Mouse (Mus musculus) hindbrain, embryonic 15.5 days (tissue): ENCODE results near the gene Map3k6. TPM values are rescaled to one million over a fixed set of nuclear protein-coding genes. Genes with fewer than 3 reads are reported as not detected.

Experiments used
- ATAC-seq: fragments of 200-750 bp; cut with Nextera tagmentation; 2 replicates; pipeline ENCODE4 v1.8.0; 2017; ENCODE audit warnings: low read depth, moderate number of reproducible peaks, moderate TSS enrichment; ENCODE audit not compliant: low FRiP score
- H3K27ac ChIP-seq: fragments of 300-500 bp; sonication (generic); replicated peaks from 2 replicates; pipeline ENCODE4 v1.5.1; 2015; ENCODE audit warnings: mild to moderate bottlenecking, inconsistent platforms
- H3K27me3 ChIP-seq: fragments of 300-500 bp; sonication (generic); 2 replicates; pipeline ENCODE4 v1.6.1; 2015; ENCODE audit warnings: control low read depth, inconsistent platforms
- H3K36me3 ChIP-seq: fragments of 300-500 bp; sonication (generic); 2 replicates; pipeline ENCODE4 v1.6.1; 2015; ENCODE audit warnings: control low read depth, inconsistent platforms
- H3K4me1 ChIP-seq: fragments of 300-500 bp; sonication (generic); replicated peaks from 2 replicates; pipeline ENCODE4 v1.6.1; 2015; ENCODE audit warnings: control low read depth, inconsistent platforms
- H3K4me2 ChIP-seq: fragments of 300-500 bp; sonication (generic); 2 replicates; pipeline ENCODE4 v1.6.1; 2015; ENCODE audit warnings: moderate library complexity, mild to moderate bottlenecking, inconsistent platforms
- H3K4me3 ChIP-seq: fragments of 300-500 bp; sonication (generic); 2 replicates; pipeline ENCODE4 v1.5.1; 2015; ENCODE audit warnings: mild to moderate bottlenecking, inconsistent platforms
- H3K9ac ChIP-seq: fragments of 300-500 bp; sonication (generic); 2 replicates; pipeline ENCODE4 v1.6.1; 2015; ENCODE audit warnings: inconsistent platforms
- H3K9me3 ChIP-seq: fragments of 300-500 bp; sonication (generic); 2 replicates; pipeline ENCODE4 v1.6.1; 2016; ENCODE audit warnings: control low read depth, inconsistent platforms
- WGBS: fragments of 180-500 bp; shearing (Covaris S2); methylation state at CpG from one replicate; pipeline ENCODE4 v1.1.7; 2015; 5-methylcytosine and 5-hydroxymethylcytosine counted together
- polyA plus RNA-seq: library from polyadenylated mRNA; unstranded; fragments of >200 nt; fragmentation: Nextera tagmentation; extraction: Ambion mirVana; gene quantifications from 2 replicates; pipeline ENCODE4 v1.2.1, GENCODE M21; 2015

Map3k6 gene
- polyA plus RNA-seq, 1 experiment from 2014 or later, result 1.8 TPM

DNA sequence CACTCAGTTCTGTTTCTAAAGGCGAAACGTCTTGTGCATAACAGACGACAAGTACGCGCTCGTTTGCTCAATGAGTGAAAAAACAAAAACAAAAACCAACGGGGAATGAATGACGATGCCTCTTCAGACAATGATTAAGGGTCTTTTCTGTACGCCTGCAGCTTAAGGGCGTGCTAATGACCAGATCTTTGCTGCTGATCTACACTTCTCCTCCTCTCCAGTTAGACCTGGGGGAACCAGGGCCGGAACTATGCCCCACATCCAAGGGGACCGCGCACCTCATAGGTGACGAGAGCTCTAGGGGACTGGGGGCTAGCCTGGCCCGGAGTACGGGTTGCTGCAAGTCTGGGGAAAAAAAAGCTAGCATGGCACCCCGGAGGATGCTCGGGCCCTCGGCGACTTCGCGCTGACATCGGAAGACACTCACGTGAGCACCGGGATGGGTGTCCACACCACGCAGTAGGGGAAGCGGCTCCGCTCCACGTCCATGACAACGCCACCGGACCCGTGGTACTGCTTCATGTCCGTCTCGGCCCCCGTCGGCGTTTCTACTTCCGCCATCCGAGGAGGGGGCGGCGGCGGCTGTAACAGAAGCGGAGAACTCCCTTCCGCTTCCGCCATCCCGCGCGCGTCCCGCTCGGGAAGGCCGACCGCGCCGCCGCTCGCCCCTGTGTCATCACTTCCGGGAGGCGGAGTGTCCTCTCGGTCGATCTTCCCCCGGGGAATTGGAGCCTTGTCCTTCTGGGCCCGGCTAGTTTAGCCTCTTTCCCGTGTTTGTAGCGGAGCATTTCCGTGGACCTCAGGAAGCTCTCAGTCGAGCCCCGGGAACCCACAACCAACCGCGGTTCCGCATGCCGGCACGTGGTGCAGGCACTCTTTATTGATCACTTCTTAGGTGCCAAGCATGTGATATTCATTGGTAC, 36.7 kb downstream of the Map3k6 start, which contains the start of gene Tmem222:
Gene Tmem222 (minus strand): TSS at position 689 of the 923 bp plus-strand sequence.
- Histone ChIP-seq H3K36me3 (no peaks in the 10 kb centered on the region), H3K27me3 (no peaks in the 10 kb centered on the region), H3K27ac (peak within 1 kb of the TSS; percentile 95), H3K9me3 (no peaks in the 10 kb centered on the region), H3K9ac (peak within 1 kb of the TSS; percentile 91), H3K4me2 (peak within 1 kb of the TSS; percentile 85), H3K4me3 (peak within 1 kb of the TSS; percentile 95), H3K4me1 (peaks cover 26% of the 10 kb centered on the region)
- WGBS, result 0% methylated on average over 73 of the region's 73 CpGs
- peak; percentile 93 for ATAC-seq

DNA sequence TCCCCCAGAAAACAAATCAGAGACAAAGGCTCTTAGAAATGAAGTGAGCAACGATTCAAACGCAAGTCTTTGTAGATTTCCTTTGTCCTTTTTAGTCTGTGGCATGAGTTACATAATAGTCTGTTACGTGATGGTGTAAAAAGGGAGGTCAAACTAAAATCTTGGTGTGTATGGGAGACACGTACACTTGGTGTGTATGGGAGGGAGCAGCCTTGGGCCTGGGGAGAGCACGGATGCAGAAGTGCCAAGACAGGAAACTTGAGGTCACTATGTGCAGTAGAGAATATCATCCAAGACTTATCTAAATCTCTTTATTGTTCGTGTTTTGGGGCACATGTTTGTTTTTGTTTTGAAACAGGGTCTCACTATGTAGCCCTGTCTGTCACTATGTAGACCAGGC, 37.4 kb downstream of the Map3k6 start:
- H3K27me3 ChIP-seq, result no peaks in the 10 kb centered on the region
- H3K4me3 ChIP-seq, result peak overlapping the region; percentile 95
- no peaks in the 10 kb centered on the region for H3K36me3 ChIP-seq
- H3K9me3 ChIP-seq, result no peaks in the 10 kb centered on the region
- WGBS, result 28% methylated on average over 6 of the region's 6 CpGs
- no peak for ATAC-seq
- H3K4me2 ChIP-seq, result peak overlapping the region; percentile 85
- peak overlapping the region; percentile 95 for H3K27ac ChIP-seq
- H3K9ac ChIP-seq, result peak overlapping the region; percentile 91
- peaks cover 31% of the 10 kb centered on the region for H3K4me1 ChIP-seq

DNA sequence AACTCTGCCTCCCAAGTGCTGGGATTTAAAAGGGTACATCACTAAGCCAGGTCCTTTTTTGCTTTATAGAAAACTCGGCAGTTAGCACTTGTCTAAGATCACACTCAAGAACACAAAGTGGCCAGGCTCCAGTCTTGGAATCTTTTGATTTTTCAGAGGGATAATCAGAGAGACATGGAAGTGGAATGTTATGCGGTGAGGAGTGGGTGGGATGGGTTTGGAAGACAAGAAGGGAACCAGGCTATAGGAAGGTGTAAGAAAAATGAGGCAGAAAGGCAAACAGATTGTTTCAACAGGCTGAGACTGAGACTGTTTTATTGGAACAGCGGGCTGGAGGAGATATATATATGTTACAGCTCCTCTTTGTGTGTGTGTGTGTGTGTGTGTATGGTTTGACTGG, 37.9 kb downstream of the Map3k6 start:
- Histone ChIP-seq H3K4me2 (peak overlapping the region; percentile 85), H3K4me3 (peak overlapping the region; percentile 95), H3K9ac (no peak overlapping the region), H3K36me3 (no peaks in the 10 kb centered on the region), H3K9me3 (no peaks in the 10 kb centered on the region), H3K4me1 (peaks cover 31% of the 10 kb centered on the region), H3K27ac (peak overlapping the region; percentile 95), H3K27me3 (no peaks in the 10 kb centered on the region)
- no peak for ATAC-seq
- WGBS, result 93% methylated on average over 3 of the region's 3 CpGs

DNA sequence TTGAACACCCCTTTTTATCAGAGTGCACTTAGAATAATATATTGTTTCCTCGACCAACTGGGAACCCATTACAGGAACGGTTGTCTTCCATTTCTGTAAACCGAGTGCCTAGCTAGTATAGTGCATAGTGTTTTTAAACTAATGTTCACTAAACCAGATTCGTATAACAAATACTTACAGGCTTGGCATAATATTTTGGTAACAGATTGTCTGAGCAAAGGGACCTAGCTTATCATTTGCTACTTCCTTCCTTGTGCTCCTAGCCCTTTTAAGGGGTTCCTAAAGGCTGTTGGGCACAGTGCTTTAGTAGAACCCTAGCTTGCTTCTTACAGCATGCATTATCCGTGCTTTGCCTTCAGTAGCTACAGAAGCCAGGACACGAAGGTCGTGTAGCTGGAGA, 40.9 kb downstream of the Map3k6 start:
- peaks cover 20% of the 10 kb centered on the region for H3K4me1 ChIP-seq
- no peaks in the 10 kb centered on the region for H3K9me3 ChIP-seq
- no peaks in the 10 kb centered on the region for H3K27me3 ChIP-seq
- no peaks in the 10 kb centered on the region for H3K36me3 ChIP-seq
- no peak overlapping the region for H3K9ac ChIP-seq
- ATAC-seq, result no peak
- H3K4me3 ChIP-seq, result no peak overlapping the region
- H3K4me2 ChIP-seq, result no peak overlapping the region
- no peak overlapping the region; the same call in 1 of the 2 replicates for H3K27ac ChIP-seq
- 51% methylated on average over 7 of the region's 7 CpGs for WGBS

DNA sequence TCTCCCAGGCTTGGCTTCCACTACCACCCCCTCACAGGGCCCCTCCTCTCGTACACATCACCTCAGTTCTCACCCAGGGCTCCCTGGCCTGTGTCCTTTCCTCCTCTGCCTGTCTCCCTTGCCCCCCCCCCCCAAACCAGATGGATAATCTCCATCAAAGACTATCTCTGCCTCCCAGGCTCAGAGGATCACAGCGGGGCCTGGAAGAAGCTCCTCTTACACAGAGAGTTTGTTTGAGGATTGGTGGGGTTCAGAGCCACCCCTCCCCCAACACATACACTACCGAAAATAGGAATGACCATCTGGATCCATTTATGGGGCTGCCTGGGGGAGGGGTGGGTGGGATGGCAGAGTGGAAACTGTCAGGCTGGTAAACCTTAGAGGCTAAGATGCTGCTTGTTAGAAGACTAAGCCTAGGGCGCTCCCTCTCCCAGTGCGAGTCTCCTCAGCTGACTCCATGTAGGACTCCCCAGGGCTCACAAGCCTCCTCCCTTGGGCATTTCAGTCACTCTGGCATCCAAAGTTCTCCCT, 41.4 kb downstream of the Map3k6 start:
- Histone ChIP-seq H3K4me2 (no peak overlapping the region), H3K27me3 (no peaks in the 10 kb centered on the region), H3K36me3 (no peaks in the 10 kb centered on the region), H3K27ac (no peak overlapping the region; the same call in 1 of the 2 replicates), H3K9me3 (no peaks in the 10 kb centered on the region), H3K4me3 (no peak overlapping the region), H3K4me1 (peaks cover 16% of the 10 kb centered on the region), H3K9ac (no peak overlapping the region)
- WGBS, result 27% methylated on average over 5 of the region's 5 CpGs
- ATAC-seq, result no peak

DNA sequence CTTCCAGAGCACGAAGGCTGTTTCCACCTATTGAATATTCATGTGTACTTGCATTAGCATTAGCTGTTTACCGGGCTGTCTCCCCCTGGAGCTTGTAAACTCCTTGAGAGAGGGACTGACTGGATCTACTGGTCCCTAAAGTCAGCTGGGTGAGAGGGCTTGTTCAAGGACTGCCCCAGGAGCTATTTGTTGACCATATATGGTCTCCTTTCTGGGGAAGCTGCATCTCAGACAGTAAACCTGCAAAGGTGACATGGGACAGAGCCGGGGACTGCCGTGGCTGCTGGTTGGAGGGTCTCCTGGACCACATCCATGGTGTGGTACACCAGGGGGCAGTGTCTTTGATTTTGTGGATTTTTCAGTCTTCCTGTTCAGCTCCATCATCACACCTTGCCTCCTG, 42.0 kb downstream of the Map3k6 start:
- Histone ChIP-seq H3K27me3 (no peaks in the 10 kb centered on the region), H3K9me3 (no peaks in the 10 kb centered on the region), H3K9ac (no peak overlapping the region), H3K27ac (no peak overlapping the region), H3K4me2 (no peak overlapping the region), H3K36me3 (no peaks in the 10 kb centered on the region), H3K4me3 (no peak overlapping the region), H3K4me1 (peaks cover 16% of the 10 kb centered on the region)
- ATAC-seq, result no peak
- whole genome bisulfite sequencing, result 31% methylated on average over 4 of the region's 4 CpGs

DNA sequence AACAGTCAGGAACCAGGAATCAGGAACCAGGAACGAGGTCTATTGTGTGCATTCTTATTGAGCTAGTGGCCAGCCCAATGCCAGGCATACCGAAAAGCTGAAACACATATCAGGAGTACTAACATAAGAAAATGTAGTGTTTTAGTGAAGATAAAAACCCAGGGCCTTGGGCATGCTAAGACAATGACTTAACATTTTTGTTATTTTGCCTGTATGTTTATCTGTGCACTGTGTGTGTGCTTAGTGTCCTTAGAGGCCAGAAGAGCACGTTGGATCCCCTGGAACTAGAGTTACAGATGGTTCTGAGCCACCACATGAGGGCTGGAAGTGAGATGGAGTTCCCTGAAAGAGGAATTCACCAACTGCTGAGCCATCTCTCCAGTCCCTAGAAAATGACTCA, 44.7 kb downstream of the Map3k6 start:
- Histone ChIP-seq H3K27ac (no peak overlapping the region), H3K9me3 (no peaks in the 10 kb centered on the region), H3K4me3 (no peak overlapping the region), H3K4me1 (peaks cover 9% of the 10 kb centered on the region; the same call in 1 of the 2 replicates), H3K4me2 (no peak overlapping the region), H3K27me3 (no peaks in the 10 kb centered on the region), H3K9ac (no peak overlapping the region), H3K36me3 (no peaks in the 10 kb centered on the region)
- ATAC-seq, result no peak
- WGBS, result 80% methylated on average over 3 of the region's 3 CpGs

DNA sequence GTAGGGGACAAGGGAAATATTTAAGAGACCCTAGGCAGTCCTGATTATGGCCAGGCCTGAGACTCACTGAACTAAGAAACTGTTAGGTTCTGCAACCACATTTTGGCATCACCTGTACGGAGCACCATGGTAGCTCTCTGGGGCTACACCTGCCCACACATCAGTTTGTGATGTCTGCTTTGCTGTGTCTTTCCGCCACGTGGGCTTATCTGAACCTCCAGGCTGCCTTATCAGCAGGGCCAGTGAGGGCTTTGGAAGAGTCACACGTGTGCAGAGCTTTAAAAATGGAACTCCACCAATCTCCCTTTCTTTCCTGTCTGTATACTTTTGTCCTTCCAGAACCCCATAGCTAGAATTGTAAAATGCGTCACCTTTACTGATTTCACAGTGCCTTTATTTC, 45.3 kb downstream of the Map3k6 start:
- H3K36me3 ChIP-seq, result no peaks in the 10 kb centered on the region

DNA sequence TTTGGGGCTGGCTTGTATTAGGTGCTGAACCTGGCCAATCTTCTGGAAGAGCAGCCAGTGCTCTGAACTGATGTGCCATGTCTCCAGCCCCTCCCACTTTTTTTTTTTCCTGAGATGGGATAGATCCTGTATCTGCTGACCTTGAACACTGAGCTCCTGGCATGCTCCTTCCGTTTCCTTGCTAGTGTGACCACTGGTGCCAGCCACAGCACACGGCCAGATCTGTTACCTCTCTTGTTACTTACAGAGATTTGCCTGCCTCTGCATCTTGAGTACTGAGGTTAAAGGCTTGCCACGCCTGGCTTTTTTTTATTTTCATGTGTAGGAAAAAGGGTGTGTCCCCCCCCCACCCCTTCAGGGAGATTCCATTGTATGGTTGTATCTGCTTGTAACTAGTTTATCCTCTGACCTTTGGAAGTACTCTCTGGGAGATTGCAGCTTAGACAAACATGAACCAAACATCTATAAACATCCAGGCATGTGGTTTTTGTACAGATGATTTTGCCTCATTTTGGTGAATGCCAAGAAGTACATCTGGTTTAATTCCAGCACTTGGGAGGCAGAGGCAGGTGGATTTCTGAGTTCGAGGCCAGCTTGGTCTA, 46.0 kb downstream of the Map3k6 start:
- no peak overlapping the region for H3K4me2 ChIP-seq
- no peak overlapping the region for H3K9ac ChIP-seq
- ATAC-seq, result no peak
- H3K36me3 ChIP-seq, result no peaks in the 10 kb centered on the region
- no peaks in the 10 kb centered on the region for H3K27me3 ChIP-seq
- H3K4me3 ChIP-seq, result no peak overlapping the region
- 77% methylated on average over 4 of the region's 4 CpGs for WGBS
- peaks cover 9% of the 10 kb centered on the region; the same call in 1 of the 2 replicates for H3K4me1 ChIP-seq
- H3K27ac ChIP-seq, result no peak overlapping the region
- H3K9me3 ChIP-seq, result no peaks in the 10 kb centered on the region

More for the DNA sequence above, 45.3 kb downstream of the Map3k6 start:
- no peak overlapping the region for H3K9ac ChIP-seq
- H3K4me2 ChIP-seq, result no peak overlapping the region
- ATAC-seq, result no peak
- no peak overlapping the region for H3K27ac ChIP-seq
- H3K9me3 ChIP-seq, result no peaks in the 10 kb centered on the region
- H3K4me1 ChIP-seq, result peaks cover 9% of the 10 kb centered on the region; the same call in 1 of the 2 replicates
- WGBS, result 86% methylated on average over 5 of the region's 5 CpGs
- no peak overlapping the region for H3K4me3 ChIP-seq
- H3K27me3 ChIP-seq, result no peaks in the 10 kb centered on the region

DNA sequence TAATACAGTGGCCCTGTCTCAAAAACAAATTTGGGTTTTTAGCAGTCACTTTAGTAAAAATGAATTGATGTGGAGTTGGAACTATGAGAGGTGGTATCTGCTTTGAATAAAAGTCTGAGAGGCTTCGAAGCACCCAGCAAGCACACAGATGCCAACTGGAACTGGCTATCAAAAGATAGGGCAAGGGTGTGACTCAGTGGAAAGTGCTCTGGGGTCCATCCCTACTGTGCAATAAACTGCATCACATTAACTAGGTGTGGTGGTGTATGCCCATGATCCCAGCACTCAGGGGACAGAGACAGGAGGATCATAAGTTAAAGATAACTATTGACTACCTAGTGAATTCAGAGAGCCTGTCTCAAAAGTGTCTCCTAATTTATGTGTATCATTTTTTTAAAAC, 50.6 kb downstream of the Map3k6 start:
- Histone ChIP-seq H3K4me1 (peaks cover 16% of the 10 kb centered on the region), H3K9me3 (no peaks in the 10 kb centered on the region), H3K36me3 (peaks cover 18% of the 10 kb centered on the region), H3K4me3 (no peak overlapping the region), H3K9ac (no peak overlapping the region), H3K27ac (no peak overlapping the region), H3K27me3 (no peaks in the 10 kb centered on the region), H3K4me2 (no peak overlapping the region)
- WGBS, result 94% methylated on average over 1 of the region's 1 CpGs
- ATAC-seq, result no peak

DNA sequence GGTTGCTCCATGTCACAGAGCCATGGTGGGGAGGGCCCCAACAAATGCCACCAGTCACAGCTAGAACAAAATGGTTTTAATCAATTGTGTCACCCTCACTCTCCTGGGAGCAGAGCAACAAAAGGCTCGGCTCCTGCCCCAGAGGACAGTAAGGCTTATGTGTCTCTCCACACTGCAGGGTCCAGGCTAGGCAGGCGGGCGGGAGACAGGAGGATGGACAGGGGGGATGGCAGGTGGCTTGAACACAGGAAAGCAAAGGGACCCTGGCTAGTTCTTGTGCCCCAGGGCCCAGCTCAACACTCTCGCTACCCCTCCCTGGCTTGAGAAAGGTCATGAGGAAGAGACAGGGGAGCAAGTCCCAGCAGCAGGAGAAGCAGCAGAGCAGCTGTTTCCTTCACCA, 51.8 kb downstream of the Map3k6 start:
- H3K27me3 ChIP-seq, result no peaks in the 10 kb centered on the region
- H3K9ac ChIP-seq, result no peak overlapping the region
- H3K4me1 ChIP-seq, result peaks cover 18% of the 10 kb centered on the region
- no peak overlapping the region; the same call in 1 of the 2 replicates for H3K27ac ChIP-seq
- WGBS, result 49% methylated on average over 4 of the region's 4 CpGs
- no peak overlapping the region for H3K4me2 ChIP-seq
- ATAC-seq, result no peak
- peaks cover 20% of the 10 kb centered on the region for H3K36me3 ChIP-seq
- H3K4me3 ChIP-seq, result no peak overlapping the region
- no peaks in the 10 kb centered on the region for H3K9me3 ChIP-seq
